Mouse (Mus musculus) G1E-ER4 (cell line): ENCODE measurements around the gene Pstpip1. TPM values are rescaled to one million over a fixed set of nuclear protein-coding genes. Genes with fewer than 3 reads are reported as not detected.

ENCODE experiments used
- GATA1 ChIP-seq: IDR thresholded peaks from one replicate; pipeline ENCODE4 v1.8.0; 2012; ENCODE audit warnings: low read length, inconsistent platforms
- polyA plus RNA-seq: library from polyadenylated mRNA; stranded (reverse); fragments of >175 nt; gene quantifications from 2 replicates; pipeline ENCODE4 v1.2.3, GENCODE M21; 2012

The Pstpip1 gene
- polyA plus RNA-seq: not detected in 2 replicates

GRCm38 (mm10) chr9:56089778-56090520 is at the start of gene Pstpip1:
TSS of gene Pstpip1 (plus strand) at chr9:56089962.
- TF ChIP-seq GATA1: no peak

DNA sequence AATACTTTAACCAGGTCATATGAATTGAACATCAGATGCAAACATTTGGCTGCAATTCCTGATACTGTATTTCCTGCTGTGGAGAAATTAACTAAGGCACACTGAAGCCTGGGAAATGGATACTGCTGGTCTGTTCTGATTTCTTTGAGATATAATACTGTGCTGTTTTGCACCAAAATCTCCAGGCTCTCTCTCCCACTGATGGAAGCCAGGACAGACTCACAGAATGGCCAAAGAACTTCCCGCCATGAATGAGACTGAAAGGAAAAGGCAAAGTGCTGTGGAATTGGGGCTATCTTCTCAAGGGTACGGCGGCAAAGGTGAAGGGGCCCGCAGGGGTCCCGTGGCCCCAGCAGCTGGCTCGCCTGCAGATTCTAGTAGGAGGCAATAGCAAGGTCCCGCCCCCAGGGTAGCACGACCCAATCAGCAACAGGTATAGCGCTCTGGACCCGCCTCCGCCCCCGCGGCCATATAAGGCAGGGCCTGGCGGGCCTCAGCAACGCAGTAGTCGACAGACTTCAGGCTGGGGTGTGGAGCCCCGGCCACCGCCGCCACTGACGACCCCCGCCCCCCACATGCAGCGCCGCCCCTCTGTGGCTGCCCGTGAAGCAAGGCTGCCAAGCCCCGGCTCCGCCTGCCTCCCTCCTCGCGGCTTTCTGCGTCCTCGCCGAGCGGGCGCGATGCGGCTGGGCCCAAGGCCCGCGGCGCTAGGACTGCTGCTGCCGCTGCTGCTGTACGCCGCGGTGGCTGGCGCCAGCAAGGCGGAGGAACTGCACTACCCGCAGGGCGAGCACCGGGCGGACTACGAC is 48.2 kb upstream of the Pstpip1 start, which contains the start of gene Rcn2:
Rcn2 (plus strand) TSS at position 474 of the 809 bp plus-strand sequence.
- no peak for TF ChIP-seq GATA1

DNA sequence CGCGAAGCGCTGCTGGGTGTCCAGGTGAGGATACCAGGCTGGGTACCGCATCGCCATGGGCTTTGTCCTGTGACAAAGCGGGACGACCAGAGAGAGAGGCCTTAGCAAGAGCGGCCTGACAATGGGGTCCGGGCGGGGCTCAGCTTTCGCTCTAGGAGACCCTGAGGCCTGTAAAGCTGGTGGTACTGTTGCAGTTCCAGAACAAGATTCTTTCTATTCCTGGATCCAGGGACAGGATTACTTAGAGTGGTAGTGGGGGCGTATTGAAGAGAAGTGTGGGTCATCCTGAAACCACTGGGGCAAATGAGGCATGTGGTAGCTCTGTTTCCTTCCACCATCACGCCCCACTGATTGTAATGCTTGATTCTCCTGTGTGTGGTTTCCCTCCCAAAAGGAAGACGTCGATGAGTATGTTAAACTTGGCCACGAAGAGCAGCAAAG is 47.6 kb upstream of the Pstpip1 start:
- TF ChIP-seq GATA1: no peak

GRCm38 (mm10) chr9:56053796-56054195 is 36.0 kb upstream of the Pstpip1 start:
- TF ChIP-seq GATA1: no peak

GRCm38 (mm10) chr9:56056147-56056546 is 33.6 kb upstream of the Pstpip1 start:
- TF ChIP-seq GATA1: no peak

GRCm38 (mm10) chr9:56062336-56062735 is 27.4 kb upstream of the Pstpip1 start:
- no peak for TF ChIP-seq GATA1

DNA sequence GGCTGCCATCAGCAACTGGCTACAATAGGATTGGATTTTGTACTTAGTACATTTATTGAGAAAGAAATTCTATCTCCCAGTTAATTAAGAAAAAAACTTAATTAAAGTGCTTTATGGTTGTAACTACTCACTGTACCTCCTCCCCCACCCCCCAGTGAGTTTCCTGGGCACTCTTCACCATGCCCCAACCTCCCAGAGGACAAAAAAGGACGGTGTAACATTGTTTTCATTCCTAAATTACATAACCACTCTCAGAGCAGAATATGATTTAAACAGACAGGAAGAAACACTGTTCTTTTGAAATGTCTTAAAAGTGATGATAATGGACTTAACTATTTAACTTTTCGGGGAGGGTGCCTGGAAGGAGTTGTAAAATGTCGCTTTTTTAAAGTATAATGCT is 24.8 kb upstream of the Pstpip1 start:
- TF ChIP-seq GATA1: no peak

- TF ChIP-seq GATA1: no peak
These were observed 21.8 kb upstream of the Pstpip1 start for GRCm38 (mm10) chr9:56067964-56068363.

DNA sequence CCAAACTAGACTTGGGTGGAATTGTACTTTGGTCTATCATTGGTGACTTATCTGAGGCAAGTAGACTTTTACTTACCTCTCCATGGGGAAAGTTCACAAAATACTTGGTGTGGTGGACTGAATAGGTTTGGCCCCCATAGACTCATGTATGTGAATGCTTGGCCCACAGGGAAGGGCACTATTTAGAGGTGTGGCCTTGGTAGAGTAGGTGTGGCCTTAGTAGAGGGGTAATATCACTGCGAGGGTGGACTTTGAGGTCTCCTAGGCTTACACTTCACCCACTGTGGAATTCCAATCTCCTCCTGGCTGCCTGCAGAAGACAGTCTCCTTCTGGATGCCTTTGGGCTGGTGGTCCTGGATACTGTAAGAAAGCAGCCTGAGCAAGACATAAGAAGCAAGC is 21.1 kb upstream of the Pstpip1 start:
- TF ChIP-seq GATA1: no peak

- TF ChIP-seq GATA1: no peak
These were observed 16.9 kb upstream of the Pstpip1 start for GRCm38 (mm10) chr9:56072861-56073260.

DNA sequence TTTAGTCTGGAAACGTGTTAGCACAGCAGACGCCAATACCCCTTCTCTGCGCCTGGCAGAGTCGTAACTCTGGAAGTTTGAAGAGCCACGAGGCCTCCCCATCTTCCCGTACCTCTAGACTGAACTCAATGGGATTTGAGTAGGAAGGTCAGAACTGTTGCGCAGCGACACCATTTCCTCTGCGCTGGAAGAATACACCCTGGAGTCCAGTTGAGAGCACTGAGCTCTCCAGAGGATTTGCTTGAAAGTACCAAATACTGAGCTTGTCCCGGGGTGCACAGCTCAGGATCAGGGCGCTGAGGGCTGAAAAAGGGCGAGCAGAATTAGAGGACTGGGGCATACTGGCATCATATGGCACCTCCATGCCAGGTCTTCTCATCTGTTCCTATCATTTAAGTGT is 14.9 kb upstream of the Pstpip1 start:
- no peak for TF ChIP-seq GATA1

DNA sequence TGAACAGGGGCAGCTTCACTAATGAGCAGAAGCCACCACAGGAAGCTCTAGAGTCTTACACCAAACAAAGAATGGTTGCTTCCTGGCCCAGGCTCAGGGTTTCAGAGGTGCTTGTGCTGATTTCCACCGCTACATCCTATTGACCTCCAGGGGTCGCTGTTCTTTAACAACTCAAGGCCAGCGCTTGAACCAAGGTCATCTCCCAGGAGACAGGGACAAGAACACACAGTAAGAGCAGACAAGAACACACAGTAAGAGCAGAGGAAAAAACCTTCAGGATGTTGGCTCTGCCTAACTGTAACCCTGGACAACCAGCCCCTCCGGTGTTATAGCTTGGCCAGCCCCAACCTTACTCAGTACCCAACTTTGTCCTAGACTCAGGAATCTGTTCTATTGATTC is 14.5 kb upstream of the Pstpip1 start:
- no peak for TF ChIP-seq GATA1

GRCm38 (mm10) chr9:56075901-56076620 is 13.7 kb upstream of the Pstpip1 start:
- no peak for TF ChIP-seq GATA1

DNA sequence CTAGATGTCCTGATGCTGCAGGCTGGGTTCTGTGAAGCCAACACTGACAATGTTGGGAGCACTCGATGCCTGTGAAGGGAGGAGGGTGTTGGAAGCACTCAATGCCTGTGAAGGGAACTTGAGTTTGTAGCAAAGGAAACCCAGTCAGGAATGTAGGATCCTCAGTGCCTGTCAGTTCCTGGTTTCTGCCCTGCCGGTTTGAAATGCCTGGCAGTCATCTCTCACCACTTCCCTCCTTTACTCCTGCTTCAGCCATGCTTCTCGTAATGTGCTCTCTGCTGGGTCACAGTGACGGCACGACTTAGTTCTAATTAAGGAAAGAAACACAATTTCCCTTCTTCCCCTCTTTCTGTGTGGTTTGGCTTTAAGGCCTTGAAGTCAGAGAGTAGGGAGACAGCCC is 10.2 kb upstream of the Pstpip1 start:
- no peak for TF ChIP-seq GATA1

DNA sequence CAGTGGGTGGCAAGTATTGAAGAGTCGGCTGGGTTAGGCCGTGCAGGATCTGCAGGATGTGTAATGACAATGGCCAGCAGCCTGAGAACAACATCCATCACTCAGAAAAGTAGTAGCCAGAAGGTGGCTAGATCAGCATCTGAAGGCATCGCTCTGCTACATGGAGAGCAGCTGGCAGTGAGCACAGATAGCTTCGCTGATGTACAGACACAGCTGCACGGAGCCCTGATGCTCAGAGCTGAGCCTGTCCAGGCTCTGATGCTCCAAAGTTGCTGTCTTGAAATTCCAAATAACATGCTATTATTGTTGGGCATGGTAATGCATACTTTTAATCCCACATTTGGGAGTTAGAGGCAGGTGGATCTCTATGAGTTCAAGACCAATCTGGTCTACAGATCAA is 3.2 kb upstream of the Pstpip1 start:
- no peak for TF ChIP-seq GATA1
